ENCODE assay signal across 20 mouse cellular contexts in the genomic region with DNA sequence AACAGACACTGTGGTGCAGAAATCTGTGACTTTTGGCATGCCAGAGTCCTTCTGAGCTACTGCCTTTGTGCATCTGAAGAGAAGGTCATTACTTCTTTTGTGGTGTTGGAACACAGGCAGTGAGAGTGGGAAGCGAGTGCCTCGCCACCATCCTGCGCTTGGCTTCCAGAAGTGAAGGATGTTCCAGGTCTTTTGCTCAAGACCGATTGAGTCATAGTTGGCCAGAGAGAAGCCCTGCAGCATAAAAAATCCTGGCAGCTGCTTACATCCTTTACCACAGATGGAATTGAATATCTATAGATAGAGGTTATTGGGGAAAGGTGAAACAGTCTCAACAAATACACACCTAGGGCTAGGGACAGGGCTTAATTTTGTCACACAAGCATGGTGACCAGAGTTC.
A peak's percentile ranks its signal among the peaks of the same experiment; 100 is the strongest.
DNase-seq lines count a peak whose midpoint lies in the region; ATAC-seq and TF ChIP-seq lines count a peak whose summit lies in the region.
"Had no signal": no experiment of that assay in that cellular context is flagged by ENCODE, and none has a peak within 500 bp of the region (broad histone marks: within the 10 kb centered on the region; RNA-seq: fewer than 3 reads in every experiment).

No protein-coding gene starts in this region.

- H3K27me3 ChIP-seq in stomach, postnatal 0 days (ENCODE audit: control insufficient read depth, insufficient read depth, low read length), result no peaks in the 10 kb centered on the region
- H3K27me3 ChIP-seq: heart, embryonic 15.5 days; hindbrain, embryonic 15.5 days; neural tube, embryonic 15.5 days had no signal

- no peak for ATAC-seq in stomach, postnatal 0 days (ENCODE audit: low FRiP score, low TSS enrichment)
- ATAC-seq: activated CD4-positive, CD25-positive, alpha-beta regulatory T cell, adult 4 months; forebrain, postnatal 0 days; intestine, postnatal 0 days had no signal

- H3K27ac ChIP-seq in stomach, postnatal 0 days (replicated peaks), result no peak overlapping the region
- H3K27ac ChIP-seq: heart, embryonic 15.5 days; hindbrain, embryonic 15.5 days; neural tube, embryonic 15.5 days had no signal

- no peak for TF ChIP-seq CTCF in stomach, postnatal 0 days (IDR thresholded peaks at IDR 0.05; ENCODE audit: low read depth)

- no peak for TF ChIP-seq EP300 in stomach, postnatal 0 days (optimal IDR thresholded peaks at IDR 0.05)

- no peak overlapping the region for H3K4me2 ChIP-seq in stomach, postnatal 0 days (replicated peaks; ENCODE audit: low read depth)
- H3K4me2 ChIP-seq: heart, embryonic 15.5 days; hindbrain, embryonic 15.5 days; midbrain, embryonic 11.5 days; neural tube, embryonic 15.5 days had no signal

- H3K9ac ChIP-seq in stomach, postnatal 0 days (ENCODE audit: low read length), result no peak overlapping the region
- H3K9ac ChIP-seq: forebrain, postnatal 0 days; heart, embryonic 15.5 days; hindbrain, embryonic 15.5 days; neural tube, embryonic 15.5 days had no signal

- no peak overlapping the region for H3K4me3 ChIP-seq in stomach, postnatal 0 days (ENCODE audit: low read depth, low read length)
- H3K4me3 ChIP-seq: erythroblast, embryonic 14.5 days; heart, embryonic 15.5 days; hindbrain, embryonic 15.5 days; neural tube, embryonic 15.5 days had no signal

- DNase-seq in adrenal gland, adult 2 months, result peak; percentile 20
- DNase-seq in adrenal gland, postnatal 4 days (ENCODE audit: low spot score in 2 of 2), result no peak
- DNase-seq in heart, adult 11 months, result peak; percentile 93
- DNase-seq in heart, postnatal 4 days, result no peak
- DNase-seq in right cerebral cortex, adult 18-20 months, result peak; percentile 29
- no peak for DNase-seq in right cerebral cortex, postnatal 4 days
- DNase-seq in lung, postnatal 36 days, result peak; percentile 38
- DNase-seq in stomach, postnatal 0 days (ENCODE audit: low spot score), result no peak
- DNase-seq: cerebellum, postnatal 25 days; forebrain, postnatal 0 days; kidney, postnatal 14 days; layer of hippocampus, adult 9-11 months; retina, postnatal 1 day had no signal

- H3K9me3 ChIP-seq in stomach, postnatal 0 days (ENCODE audit: control insufficient read depth, low read length), result no peaks in the 10 kb centered on the region
- H3K9me3 ChIP-seq: heart, embryonic 15.5 days; hindbrain, embryonic 15.5 days; neural tube, embryonic 15.5 days had no signal

- H3K36me3 ChIP-seq in stomach, postnatal 0 days (ENCODE audit: control insufficient read depth, insufficient read depth, low read length), result no peaks in the 10 kb centered on the region
- H3K36me3 ChIP-seq: heart, embryonic 15.5 days; hindbrain, embryonic 15.5 days; neural tube, embryonic 15.5 days had no signal

- 82% methylated on average over 4 of the region's 4 CpGs for WGBS in stomach, postnatal 0 days

- no peaks in the 10 kb centered on the region for H3K4me1 ChIP-seq in stomach, postnatal 0 days (replicated peaks; ENCODE audit: control insufficient read depth, insufficient read depth)
- H3K4me1 ChIP-seq: heart, embryonic 15.5 days; hindbrain, embryonic 15.5 days; neural tube, embryonic 15.5 days had no signal

Comparison
In these comparisons a context has a peak if more than half of its experiments do, and no peak if none do; other contexts are left out.
1. DNase-seq: peak in adrenal gland, adult 2 months (single experiment), heart, adult 11 months (single experiment), right cerebral cortex, adult 18-20 months (single experiment) and lung, postnatal 36 days (single experiment); none in adrenal gland, postnatal 4 days (0 of 2), heart, postnatal 4 days (single experiment), right cerebral cortex, postnatal 4 days (single experiment) and stomach, postnatal 0 days (single experiment).